In the genomic region with DNA sequence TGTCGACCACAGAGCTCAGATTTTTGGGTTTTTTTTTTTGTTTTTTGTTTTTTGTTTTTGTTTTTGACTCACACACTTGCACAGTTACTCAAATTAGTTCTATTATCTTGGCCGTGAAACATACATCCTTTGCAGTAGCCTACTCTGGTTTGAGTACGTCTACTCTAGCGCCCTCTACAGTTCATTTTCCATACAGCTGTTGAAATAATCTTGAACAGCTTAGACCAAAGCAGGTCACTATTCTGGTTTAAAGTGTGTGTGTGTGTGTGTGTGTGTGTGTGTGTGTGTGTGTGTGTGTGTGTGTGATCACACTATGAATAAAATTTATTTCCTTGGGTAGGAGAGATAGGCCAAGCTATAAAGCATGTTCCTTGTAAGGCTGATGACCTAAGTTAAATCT, we compare ENCODE assay signal across 10 mouse cellular contexts. TPM values are rescaled to one million over a fixed set of nuclear protein-coding genes. Genes with fewer than 3 reads are reported as not detected.
DNase-seq lines count a peak whose midpoint lies in the region; ATAC-seq and TF ChIP-seq lines count a peak whose summit lies in the region.
"Had no signal": no experiment of that assay in that cellular context is flagged by ENCODE, and none has a peak within 500 bp of the region (broad histone marks: within the 10 kb centered on the region; RNA-seq: fewer than 3 reads in every experiment).

No protein-coding gene starts in this region.

- H3K4me3 ChIP-seq in embryonic facial prominence, embryonic 11.5 days (ENCODE audit: low read depth, low read length): no peak overlapping the region
- H3K4me3 ChIP-seq in embryonic facial prominence, embryonic 10.5 days: no peak overlapping the region
- H3K4me3 ChIP-seq in liver, postnatal 0 days (ENCODE audit: low read depth, low read length): no peak overlapping the region
- no peak overlapping the region for H3K4me3 ChIP-seq in MEL (ENCODE audit: control insufficient read depth in 1 of 2, insufficient read depth in 1 of 2, low read depth in 2 of 2, low read length in 2 of 2)
- H3K4me3 ChIP-seq in embryonic fibroblast, embryonic 13.5 days (ENCODE audit: insufficient read depth, low read length): no peak overlapping the region
- H3K4me3 ChIP-seq: forebrain, embryonic 10.5 days; stomach, embryonic 15.5 days had no signal

- H3K9me3 ChIP-seq in embryonic facial prominence, embryonic 11.5 days (replicated peaks; ENCODE audit: control insufficient read depth, low read length): no peaks in the 10 kb centered on the region
- no peaks in the 10 kb centered on the region for H3K9me3 ChIP-seq in embryonic facial prominence, embryonic 10.5 days
- H3K9me3 ChIP-seq in liver, postnatal 0 days (ENCODE audit: low read length): no peaks in the 10 kb centered on the region
- no peaks in the 10 kb centered on the region for H3K9me3 ChIP-seq in MEL (replicated peaks; ENCODE audit: insufficient read depth, low read length)
- H3K9me3 ChIP-seq: forebrain, embryonic 10.5 days; stomach, embryonic 15.5 days had no signal

- no peak for TF ChIP-seq EP300 in liver, postnatal 0 days (IDR thresholded peaks at IDR 0.05; ENCODE audit: low read depth)
- TF ChIP-seq EP300 in MEL (IDR thresholded peaks at IDR 0.05; ENCODE audit: low read depth in 1 of 2, low read length in 2 of 2): no peak

- H3K79me2 ChIP-seq in MEL (ENCODE audit: control insufficient read depth, insufficient read depth, low read length, poor library complexity): no peaks in the 10 kb centered on the region

- H3K27ac ChIP-seq in embryonic facial prominence, embryonic 11.5 days (replicated peaks; ENCODE audit: low read depth, low read length): no peak overlapping the region
- H3K27ac ChIP-seq in embryonic facial prominence, embryonic 10.5 days (replicated peaks): no peak overlapping the region
- H3K27ac ChIP-seq in liver, postnatal 0 days (ENCODE audit: low read depth): no peak overlapping the region
- no peak overlapping the region for H3K27ac ChIP-seq in MEL (ENCODE audit: control insufficient read depth, low read depth, low read length)
- H3K27ac ChIP-seq in embryonic fibroblast, embryonic 13.5 days (ENCODE audit: insufficient read depth, low read length): peak overlapping the region; percentile 71
- H3K27ac ChIP-seq: forebrain, embryonic 10.5 days; stomach, embryonic 15.5 days had no signal

- no peaks in the 10 kb centered on the region for H3K36me3 ChIP-seq in embryonic facial prominence, embryonic 11.5 days (replicated peaks; ENCODE audit: control insufficient read depth, insufficient read depth, low read depth, low read length)
- no peaks in the 10 kb centered on the region for H3K36me3 ChIP-seq in embryonic facial prominence, embryonic 10.5 days (replicated peaks)
- no peaks in the 10 kb centered on the region for H3K36me3 ChIP-seq in liver, postnatal 0 days (replicated peaks; ENCODE audit: insufficient read depth, low read length)
- H3K36me3 ChIP-seq in MEL (ENCODE audit: control insufficient read depth in 1 of 2, insufficient read depth in 2 of 2, low read length in 2 of 2): peaks cover 0 to 15% of the 10 kb centered on the region in 2 experiments; a peak in 2 of 4 replicates
- H3K36me3 ChIP-seq: forebrain, embryonic 10.5 days; stomach, embryonic 15.5 days had no signal

- DNase-seq in embryonic facial prominence, embryonic 11.5 days (ENCODE audit: low spot score): peak; percentile 34
- DNase-seq in embryonic facial prominence, embryonic 10.5 days (ENCODE audit: low spot score): no peak
- no peak for DNase-seq in liver, postnatal 0 days
- DNase-seq in liver (no peak), MEL (ENCODE audit: low read depth, low spot score) (peak; percentile 73)
- no peak for DNase-seq in B cell, adult 2 months

- no peak overlapping the region for H3K9ac ChIP-seq in embryonic facial prominence, embryonic 11.5 days (replicated peaks; ENCODE audit: low read length)
- no peak overlapping the region for H3K9ac ChIP-seq in liver, postnatal 0 days (replicated peaks)
- no peak overlapping the region for H3K9ac ChIP-seq in MEL (ENCODE audit: control insufficient read depth, low read depth, low read length, poor library complexity, severe bottlenecking)
- H3K9ac ChIP-seq: stomach, embryonic 15.5 days had no signal

- no peak for ATAC-seq in embryonic facial prominence, embryonic 11.5 days (replicated peaks; ENCODE audit: insufficient number of reproducible peaks, low FRiP score, low TSS enrichment, low read depth)
- no peak for ATAC-seq in liver, postnatal 0 days
- no peak for ATAC-seq in inflammation-experienced regulatory T-cells, adult 6 months

- no peaks in the 10 kb centered on the region for H3K27me3 ChIP-seq in embryonic facial prominence, embryonic 11.5 days (ENCODE audit: control insufficient read depth, insufficient read depth, low read length)
- peaks cover 27% of the 10 kb centered on the region for H3K27me3 ChIP-seq in embryonic facial prominence, embryonic 10.5 days (replicated peaks; ENCODE audit: low read depth, poor library complexity, severe bottlenecking)
- peaks cover 20% of the 10 kb centered on the region for H3K27me3 ChIP-seq in liver, postnatal 0 days (ENCODE audit: insufficient read depth, low read length)
- peaks cover 3 to 5% of the 10 kb centered on the region in 2 experiments; a peak in 2 of 4 replicates for H3K27me3 ChIP-seq in MEL (ENCODE audit: control insufficient read depth in 1 of 2, insufficient read depth in 2 of 2, low read length in 2 of 2)
- H3K27me3 ChIP-seq: stomach, embryonic 15.5 days had no signal

- TF ChIP-seq CTCF in liver, postnatal 0 days (IDR thresholded peaks at IDR 0.05; ENCODE audit: low read depth): peak; percentile 47
- TF ChIP-seq CTCF in MEL (IDR thresholded peaks at IDR 0.05 in 2 of 3, conservative IDR thresholded peaks at IDR 0.05 in 1 of 3; ENCODE audit: control insufficient read depth in 1 of 3, insufficient read depth in 1 of 3, low read depth in 2 of 3, low read length in 3 of 3, poor library complexity in 1 of 3, severe bottlenecking in 1 of 3): peak; percentile 8 to 66 (median 65); a peak in 4 of 6 replicates
- TF ChIP-seq CTCF in embryonic fibroblast, embryonic 13.5 days (IDR thresholded peaks at IDR 0.05; ENCODE audit: borderline replicate concordance, insufficient read depth, low read length): no peak

- TF ChIP-seq RAD21 in MEL (IDR thresholded peaks at IDR 0.05; ENCODE audit: low read depth, low read length): peak; percentile 54

- WGBS in embryonic facial prominence, embryonic 11.5 days: 36% methylated on average over 4 of the region's 4 CpGs
- 37% methylated on average over 4 of the region's 4 CpGs for WGBS in embryonic facial prominence, embryonic 10.5 days
- 20% methylated on average over 4 of the region's 4 CpGs for WGBS in liver, postnatal 0 days (ENCODE audit: insufficient replicate concordance)

- no peak overlapping the region for H3K4me2 ChIP-seq in embryonic facial prominence, embryonic 11.5 days (ENCODE audit: low read depth, low read length)
- H3K4me2 ChIP-seq in liver, postnatal 0 days (ENCODE audit: low read depth, low read length): no peak overlapping the region
- H3K4me2 ChIP-seq: stomach, embryonic 15.5 days had no signal

- H3K4me1 ChIP-seq in embryonic facial prominence, embryonic 11.5 days (ENCODE audit: control insufficient read depth, insufficient read depth, low read length): no peaks in the 10 kb centered on the region
- peaks cover 25% of the 10 kb centered on the region for H3K4me1 ChIP-seq in embryonic facial prominence, embryonic 10.5 days
- H3K4me1 ChIP-seq in liver, postnatal 0 days (ENCODE audit: insufficient read depth): no peaks in the 10 kb centered on the region
- H3K4me1 ChIP-seq in MEL (ENCODE audit: control insufficient read depth in 1 of 2, insufficient read depth in 2 of 2, low read length in 2 of 2): peaks cover 3 to 25% of the 10 kb centered on the region in 2 experiments; a peak in 3 of 4 replicates
- H3K4me1 ChIP-seq in embryonic fibroblast, embryonic 13.5 days (ENCODE audit: control insufficient read depth, insufficient read depth, low read length): peaks cover 14% of the 10 kb centered on the region

- no peak for TF ChIP-seq POLR2A in MEL (IDR thresholded peaks at IDR 0.05; ENCODE audit: control insufficient read depth in 1 of 2, insufficient read depth in 1 of 2, low read depth in 1 of 2, low read length in 2 of 2, poor library complexity in 1 of 2)
- no peak for TF ChIP-seq POLR2A in embryonic fibroblast, embryonic 13.5 days (IDR thresholded peaks at IDR 0.05; ENCODE audit: low read depth, low read length)

TF ChIP-seq in MEL, 35 proteins besides CTCF, POLR2A, EP300 and RAD21:
- TF ChIP-seq BHLHE40 (IDR thresholded peaks at IDR 0.05; ENCODE audit: borderline replicate concordance, low read depth, low read length) (peak; percentile 40; the same call in 1 of the 2 replicates), ZC3H11A (IDR thresholded peaks at IDR 0.05; ENCODE audit: low read depth, low read length) (peak; percentile 40), SMC3 (IDR thresholded peaks at IDR 0.05; ENCODE audit: low read depth, low read length) (peak; percentile 54), POLR2AphosphoS2 (IDR thresholded peaks at IDR 0.05; ENCODE audit: low read length) (no peak)

RNA-seq across cellular contexts. Expression of a gene that starts 5.6 kb away (rescaled TPM):
- polyA plus RNA-seq in embryonic facial prominence, embryonic 11.5 days (2014; fragmentation: Nextera tagmentation; extraction: Ambion mirVana): 6.6 and 6.9 TPM in 2 replicates
- 2.2 and 3.6 TPM in 2 replicates for polyA plus RNA-seq in embryonic facial prominence, embryonic 10.5 days (2016; fragmentation: Nextera tagmentation; extraction: Ambion mirVana)
- 0.01 and 0.06 TPM in 2 replicates for polyA plus RNA-seq in liver, postnatal 0 days (2015; fragmentation: Nextera tagmentation; extraction: Ambion mirVana)
- not detected in 2 replicates for total RNA-seq in MEL (2012; rRNA removed)
- not detected for polyA plus RNA-seq in MEL (2012; ENCODE audit: insufficient read depth in 1 of 2, insufficient read length in 2 of 2, low read depth in 1 of 2, low replicate concordance in 2 of 2, missing spikeins in 1 of 2)
- 36.4 and 73.4 TPM in 2 replicates for polyA plus RNA-seq in embryonic fibroblast, embryonic 13.5 days (2011; ENCODE audit: insufficient read length, low read depth, missing spikeins)
- polyA plus RNA-seq in inflammation-experienced regulatory T-cells, adult 6 months (2017; shearing (Covaris generic)): under 1 TPM in 1 of 3 experiments, not detected in 2; 0.04 TPM

RNA-seq across cellular contexts. Expression of a gene that starts 39.2 kb away (rescaled TPM):
- polyA plus RNA-seq in embryonic facial prominence, embryonic 11.5 days (2014; fragmentation: Nextera tagmentation; extraction: Ambion mirVana): 17.5 and 21.7 TPM in 2 replicates
- 23.7 and 25.8 TPM in 2 replicates for polyA plus RNA-seq in embryonic facial prominence, embryonic 10.5 days (2016; fragmentation: Nextera tagmentation; extraction: Ambion mirVana)
- polyA plus RNA-seq in liver, postnatal 0 days (2015; fragmentation: Nextera tagmentation; extraction: Ambion mirVana): 6.4 TPM in 2 replicates
- total RNA-seq in MEL (2012; rRNA removed): 21.1 and 23.5 TPM in 2 replicates
- 10 to 100 TPM in 1 of 2 experiments, not detected in 1; 20.2 TPM for polyA plus RNA-seq in MEL (2012; ENCODE audit: insufficient read depth in 1 of 2, insufficient read length in 2 of 2, low read depth in 1 of 2, low replicate concordance in 2 of 2, missing spikeins in 1 of 2)
- polyA plus RNA-seq in embryonic fibroblast, embryonic 13.5 days (2011; ENCODE audit: insufficient read length, low read depth, missing spikeins): 6.3 and 6.5 TPM in 2 replicates
- 1 to 10 TPM; 6.7 to 8.2 (median 7.8) TPM for polyA plus RNA-seq in inflammation-experienced regulatory T-cells, adult 6 months (2017; shearing (Covaris generic))

Comparison
In these comparisons a context has a peak if more than half of its experiments do, and no peak if none do; other contexts are left out.
1. DNase-seq: peak in embryonic facial prominence, embryonic 11.5 days (single experiment) and MEL (single experiment); none in embryonic facial prominence, embryonic 10.5 days (single experiment), liver, postnatal 0 days (single experiment), liver (single experiment) and B cell, adult 2 months (0 of 2).